Mouse (Mus musculus): Measurements from ENCODE around the gene Trim7. TPM values are rescaled to one million over a fixed set of nuclear protein-coding genes. Genes with fewer than 3 reads are reported as not detected.
"Not testable (repeated sequence)": the region's sequence is repeated elsewhere in the genome, so short reads cannot be mapped to it uniquely, and the experiment has no call there.

Trim7 gene
- total RNA-seq, 2 experiments from 2014 or later, result 57.3 to 57.9 TPM

- not testable (repeated sequence) for DNase-seq
Observed at GRCm38 (mm10) chr11:48900654-48901566, 75.0 kb downstream of the Trim7 start.

- DNase-seq, result not testable (repeated sequence)
Observed at GRCm38 (mm10) chr11:48901567-48901930, 75.6 kb downstream of the Trim7 start.

Other genes with a start within 250 kb of the Trim7 start
- 100 to 1,000 TPM; 321 to 324 TPM for gene Rack1, start 25.8 kb upstream of the Trim7 start, total RNA-seq (2021)
- gene Trim41, start 8.8 kb upstream of the Trim7 start, total RNA-seq (2021), result 10 to 100 TPM; 15.5 to 19.3 TPM
- gene Gm12184, start 515 bp downstream of the Trim7 start, total RNA-seq (2021), result 1 to 10 TPM in 1 of 2 experiments, under 1 TPM in 1; 0.67 to 3.2 TPM
- 10 to 100 TPM in 1 of 2 experiments, 1 to 10 TPM in 1; 9.0 to 11.1 TPM for gene Irgm1, start 45.5 kb downstream of the Trim7 start, total RNA-seq (2021)
- gene Gm5431, start 76.1 kb downstream of the Trim7 start, total RNA-seq (2021), result under 1 TPM; 0.21 to 0.36 TPM
- 1 to 10 TPM; 1.3 to 1.4 TPM for gene Psme2b, start 120.0 kb downstream of the Trim7 start, total RNA-seq (2021)
- not detected for gene Olfr56, start 152.7 kb downstream of the Trim7 start, total RNA-seq (2021)
- 1 to 10 TPM in 1 of 2 experiments, under 1 TPM in 1; 0.96 to 1.6 TPM for gene 9930111J21Rik1, start 153.3 kb downstream of the Trim7 start, total RNA-seq (2021)
- under 1 TPM; 0.15 to 0.19 TPM for gene Gm12185, start 166.1 kb downstream of the Trim7 start, total RNA-seq (2021)
- 1 to 10 TPM in 1 of 2 experiments, under 1 TPM in 1; 0.86 to 1.2 TPM for gene Tgtp1, start 168.0 kb downstream of the Trim7 start, total RNA-seq (2021)
- 1 to 10 TPM; 1.2 to 1.5 TPM for gene 9930111J21Rik2, start 225.1 kb downstream of the Trim7 start, total RNA-seq (2021)
- under 1 TPM; 0.28 to 0.38 TPM for gene Tgtp2, start 238.1 kb downstream of the Trim7 start, total RNA-seq (2021)